Mouse (Mus musculus): ENCODE measurements around the gene Lgals9.
A peak's percentile ranks its signal among the peaks of the same experiment; 100 is the strongest.

Gene Lgals9

DNA sequence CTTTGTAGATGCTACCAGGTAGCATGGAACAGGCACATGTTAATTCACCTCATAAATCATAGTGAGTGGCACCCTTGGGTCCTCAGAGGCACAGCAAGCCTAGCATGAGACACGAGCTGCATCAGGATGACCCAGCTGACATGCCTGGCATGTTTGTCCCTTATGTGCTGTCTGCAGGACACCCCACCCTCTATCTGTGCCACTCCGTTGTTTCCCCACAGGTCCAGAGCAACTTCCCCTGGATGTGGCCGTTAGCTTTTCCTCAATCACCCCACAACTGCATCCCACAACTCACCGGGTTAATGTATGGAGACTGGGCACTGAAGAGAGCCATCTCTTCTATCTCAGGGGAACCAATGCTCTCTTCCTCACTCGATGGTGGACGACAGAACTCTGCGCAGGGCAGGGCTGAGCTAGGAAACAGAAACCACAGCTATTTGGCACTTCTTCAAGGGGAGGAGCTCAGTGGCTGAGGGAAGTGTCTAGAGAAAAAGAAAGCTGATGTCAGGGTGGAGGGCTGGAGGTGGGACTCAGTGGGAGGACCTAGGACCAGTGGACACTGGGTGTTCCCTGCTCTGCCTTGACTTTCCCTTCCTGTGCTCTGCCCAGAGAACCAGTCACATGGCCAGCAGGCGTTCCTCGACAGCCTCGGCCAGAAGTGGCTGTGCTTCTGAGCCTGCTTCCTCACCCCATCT is at the start of gene Lgals9:
Lgals9 (minus strand) TSS at position 464 of the 695 bp plus-strand sequence.
- DNase-seq (ENCODE audit: low read depth in 2 of 2, low spot score in 2 of 2), result peak; percentile 47 to 62

DNA sequence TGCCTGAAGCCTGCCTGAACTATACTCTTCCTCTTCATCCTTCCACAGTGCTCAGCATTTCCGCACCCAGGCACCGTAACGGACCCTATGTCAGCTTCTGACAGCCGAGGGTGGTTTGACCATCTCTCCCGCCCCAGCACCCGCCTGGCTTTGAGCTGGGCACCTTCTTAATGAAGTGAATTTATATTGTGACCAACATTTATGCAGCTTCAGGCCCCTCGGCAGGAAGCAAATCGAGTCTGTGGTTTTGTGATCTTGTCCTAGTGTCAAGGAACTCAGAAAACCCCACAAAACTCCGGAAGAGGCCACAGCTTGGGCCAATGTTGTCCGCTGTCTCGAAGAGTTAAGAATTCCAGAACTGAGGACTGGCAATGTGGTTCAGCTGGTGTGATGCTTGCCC is 48.9 kb upstream of the Lgals9 start:
- no peak for DNase-seq (ENCODE audit: low read depth in 2 of 2, low spot score in 2 of 2)

DNA sequence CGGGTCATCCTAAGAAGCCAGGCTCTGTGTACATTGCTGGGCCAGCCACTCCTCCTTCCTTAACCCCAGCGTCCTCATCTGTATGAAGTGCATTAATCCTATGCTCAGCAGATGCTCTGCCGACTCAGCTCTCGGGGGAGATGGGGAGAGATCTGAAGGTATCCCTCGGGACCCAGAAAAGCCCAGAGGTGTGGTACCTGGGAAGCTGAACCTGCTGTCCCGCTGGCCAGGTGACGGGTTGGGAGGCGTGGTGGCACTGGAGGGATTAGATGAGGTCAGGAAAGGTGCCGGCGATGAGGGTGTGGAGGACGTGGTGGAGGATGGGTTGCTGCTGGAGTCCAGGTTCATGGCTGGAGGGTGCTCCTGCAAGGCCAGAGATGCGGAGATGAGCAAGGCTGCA is 48.3 kb upstream of the Lgals9 start:
- no peak for DNase-seq (ENCODE audit: low read depth in 2 of 2, low spot score in 2 of 2)

DNA sequence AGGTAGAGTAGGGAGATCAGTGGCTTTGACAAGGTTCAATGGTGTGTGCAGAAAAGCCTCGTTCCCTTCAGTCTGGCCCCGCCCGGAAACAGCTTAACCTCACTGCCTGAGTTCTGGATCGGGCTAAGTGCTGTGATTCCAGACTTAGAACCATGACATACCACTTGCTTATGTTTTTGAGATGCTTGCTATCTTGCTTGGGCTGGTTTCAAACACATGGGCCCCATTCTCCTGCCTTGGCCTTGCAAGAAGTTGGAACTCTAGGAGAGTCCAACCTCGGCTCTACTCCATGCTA is 46.7 kb upstream of the Lgals9 start:
- no peak for DNase-seq (ENCODE audit: low read depth in 2 of 2, low spot score in 2 of 2)

DNA sequence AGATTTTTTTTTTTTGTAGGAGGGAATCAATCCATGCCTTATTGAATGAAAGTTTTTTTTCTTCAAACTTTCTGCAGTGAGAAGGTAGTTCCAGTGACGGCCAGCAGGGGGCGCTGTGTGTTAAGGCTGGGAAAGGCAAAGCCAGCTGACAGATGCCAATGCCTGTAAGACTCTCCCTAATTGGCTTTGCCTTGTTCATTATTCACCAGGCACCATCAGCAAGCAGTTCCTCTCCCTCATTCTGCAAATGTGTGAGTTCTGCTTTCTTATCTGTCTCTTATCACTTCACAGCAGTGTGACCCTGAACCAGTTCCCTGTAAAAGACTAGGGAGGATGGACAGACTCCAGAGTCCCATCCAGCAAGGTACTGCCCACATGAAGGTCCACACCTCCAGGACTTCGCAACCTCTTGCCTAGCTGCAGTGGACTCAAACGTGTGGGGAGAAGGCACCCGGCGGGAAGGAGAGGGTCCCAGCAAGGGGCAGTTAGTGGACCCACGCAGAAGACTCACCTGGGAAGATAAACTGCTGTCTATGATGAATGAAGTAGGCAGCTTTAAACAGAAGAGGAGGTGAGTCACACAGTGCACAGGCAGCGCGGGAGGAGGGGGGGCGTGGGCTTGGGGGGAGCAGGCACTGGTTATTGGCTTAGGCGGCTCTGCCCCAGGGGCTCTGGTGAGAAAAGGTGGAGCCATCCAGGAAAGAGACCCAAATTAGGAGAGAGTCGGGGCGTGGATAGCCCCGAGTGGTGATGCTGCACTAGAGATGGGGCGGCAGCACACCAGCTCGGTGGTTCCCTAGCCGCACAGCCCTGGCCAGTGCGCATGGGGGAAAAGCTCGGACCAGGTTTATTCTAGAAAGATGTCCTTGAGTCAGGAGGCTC is 46.1 kb upstream of the Lgals9 start:
- DNase-seq (ENCODE audit: low read depth in 2 of 2, low spot score in 2 of 2), result peak; percentile 79 to 81

DNA sequence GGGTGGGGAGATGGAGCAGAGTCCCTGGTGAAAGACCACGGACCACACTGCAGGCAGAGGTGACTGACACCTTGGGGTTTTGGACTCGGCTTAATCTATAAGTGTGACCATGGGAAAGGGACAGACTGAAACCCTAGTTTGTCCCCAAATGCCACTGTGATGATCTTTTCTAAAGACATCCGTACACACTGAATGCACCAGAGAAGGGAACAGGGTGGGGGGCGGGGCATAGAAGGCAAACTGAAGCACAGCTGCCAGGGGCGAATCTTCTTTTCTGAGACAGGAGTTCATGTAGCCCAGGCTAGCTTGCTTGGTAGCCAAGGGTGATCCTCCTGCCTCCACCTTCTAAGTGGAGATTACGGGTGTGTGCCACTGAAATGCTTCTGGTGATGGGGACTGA is 39.0 kb upstream of the Lgals9 start:
- DNase-seq (ENCODE audit: low read depth in 2 of 2, low spot score in 2 of 2), result no peak

DNA sequence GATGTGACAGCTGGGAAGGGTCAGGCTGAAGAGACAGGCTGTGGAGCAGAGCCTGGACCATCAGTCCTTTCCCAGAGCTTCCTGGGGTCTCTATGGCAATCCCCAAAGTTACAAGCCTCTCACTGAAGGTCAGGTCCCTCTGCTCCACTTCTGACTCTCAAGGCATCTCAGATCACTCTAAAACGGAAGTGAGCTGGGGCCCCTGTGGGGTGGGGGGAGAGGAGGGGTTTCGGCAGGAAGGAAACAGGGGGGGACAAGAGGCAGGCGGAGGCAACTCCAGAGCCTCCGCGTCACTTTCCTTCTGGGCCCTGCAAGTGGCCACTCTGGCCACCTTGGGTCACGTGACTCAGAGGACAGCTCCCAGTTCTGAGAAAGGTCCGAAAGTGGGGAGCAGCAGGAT is 38.6 kb upstream of the Lgals9 start:
- peak; percentile 46 to 68 for DNase-seq (ENCODE audit: low read depth in 2 of 2, low spot score in 2 of 2)

DNA sequence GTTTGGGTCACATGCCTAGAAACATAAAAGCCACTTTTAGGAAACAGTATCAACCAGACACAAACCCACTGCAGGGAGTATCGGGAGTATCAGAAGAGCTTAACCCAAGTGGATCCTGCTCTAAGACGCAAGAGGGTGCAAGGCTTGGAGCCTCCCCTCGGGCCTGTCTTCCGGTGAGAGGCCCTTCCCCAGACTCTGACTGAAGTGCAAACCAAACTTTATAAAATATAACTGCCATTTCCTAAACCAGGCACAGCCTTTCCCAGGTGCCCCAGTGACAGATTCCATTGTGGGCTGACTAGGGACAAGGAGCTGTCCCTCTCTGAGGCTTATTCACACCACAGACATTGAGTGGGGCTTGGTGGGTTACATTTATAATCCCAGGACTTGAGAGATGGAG is 38.1 kb upstream of the Lgals9 start:
- no peak for DNase-seq (ENCODE audit: low read depth in 2 of 2, low spot score in 2 of 2)

DNA sequence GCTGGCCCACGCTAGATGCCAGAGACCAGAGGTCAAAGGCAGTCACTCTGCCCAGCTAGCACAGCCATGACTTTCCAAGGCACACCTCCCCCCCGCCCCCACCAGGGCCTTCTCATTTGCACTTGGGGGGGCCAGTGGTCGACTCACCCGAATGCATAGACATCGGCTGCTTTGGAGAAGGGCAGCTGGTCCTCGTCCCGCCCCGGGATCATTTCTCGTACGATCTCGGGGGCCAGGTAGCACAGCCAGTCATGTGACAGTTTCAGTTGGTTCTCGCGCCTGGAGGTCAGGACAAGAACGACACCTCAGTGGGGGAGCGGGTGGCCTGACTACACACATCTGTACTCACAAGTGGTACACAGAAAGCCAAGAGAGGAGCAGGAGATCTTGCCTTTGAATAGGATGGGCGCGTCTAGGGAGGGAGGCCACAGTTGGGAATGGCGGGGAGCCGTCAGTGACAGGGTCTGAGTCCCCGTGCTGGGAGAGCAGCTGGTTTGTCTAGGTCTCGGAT is 35.8 kb upstream of the Lgals9 start:
- no peak for DNase-seq (ENCODE audit: low read depth in 2 of 2, low spot score in 2 of 2)

DNA sequence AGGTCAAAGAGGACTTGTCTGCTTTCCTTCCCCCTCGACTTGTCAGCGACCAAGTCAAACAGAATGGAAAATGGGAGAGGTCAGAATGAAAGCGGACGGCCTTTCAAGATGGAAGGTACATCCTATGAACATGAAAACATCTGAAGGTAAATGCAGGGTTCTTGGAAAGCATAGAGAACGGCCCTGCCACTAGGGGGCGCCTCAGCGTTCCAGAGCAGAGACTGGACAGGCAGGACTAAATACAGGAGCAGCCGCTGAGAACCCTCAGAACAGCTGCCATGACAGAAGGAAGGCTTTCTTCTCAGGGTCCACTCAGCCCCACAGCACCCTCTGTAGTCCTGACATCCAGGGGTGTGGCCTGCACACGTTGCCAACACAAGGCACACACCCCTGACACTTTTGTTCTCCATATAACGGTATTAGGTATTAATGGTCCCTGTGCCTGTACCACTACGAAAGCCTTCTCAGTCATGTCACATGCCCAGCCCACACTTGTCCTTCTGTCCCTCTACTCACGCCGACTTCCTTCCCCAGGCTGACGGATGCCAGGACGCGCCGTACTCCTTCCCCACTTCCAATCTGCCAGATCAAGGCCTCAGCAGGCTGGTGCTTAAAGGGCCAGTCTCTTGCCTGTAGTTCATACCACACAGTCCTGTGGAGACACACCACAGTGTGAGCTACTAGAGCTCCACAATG is 35.2 kb upstream of the Lgals9 start:
- peak; percentile 49 to 50 for DNase-seq (ENCODE audit: low read depth in 2 of 2, low spot score in 2 of 2)

DNA sequence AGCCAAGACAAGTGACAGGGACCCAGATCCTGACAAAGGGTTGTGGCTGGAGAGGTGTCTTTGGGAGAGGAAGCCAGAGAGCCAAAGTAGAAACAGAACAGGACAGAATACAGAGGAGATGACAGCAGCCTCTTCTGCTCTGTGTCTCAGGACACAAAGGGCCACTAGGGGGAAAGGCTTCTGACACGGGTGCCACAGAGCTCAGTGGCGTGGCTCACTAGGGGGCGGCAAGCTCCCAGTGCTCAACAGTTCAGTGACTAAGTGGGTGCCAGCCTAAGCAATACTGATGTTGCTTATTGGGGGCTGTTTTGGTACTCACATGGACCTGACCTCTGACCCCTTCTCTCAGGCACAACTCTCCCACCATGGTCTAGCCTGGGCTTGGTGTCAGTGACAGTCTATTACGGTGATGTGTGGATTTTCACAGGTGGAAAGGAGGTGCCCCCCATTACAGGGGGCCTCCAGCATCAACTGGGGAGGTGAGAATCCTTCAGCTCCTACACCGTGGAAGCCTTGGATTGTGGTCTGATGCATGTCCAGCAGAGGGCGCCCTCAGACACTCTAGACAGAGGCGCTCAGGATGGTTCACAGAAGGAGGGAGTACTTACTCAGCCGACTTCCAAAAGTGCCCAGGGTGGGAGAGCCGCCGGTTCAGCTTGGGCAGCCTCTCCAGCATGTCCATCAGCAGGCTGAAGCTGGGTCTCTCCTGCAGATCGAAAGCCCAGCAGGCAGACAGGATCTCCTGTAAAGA is 34.4 kb upstream of the Lgals9 start:
- DNase-seq (ENCODE audit: low read depth in 2 of 2, low spot score in 2 of 2), result peak; percentile 73 to 81

DNA sequence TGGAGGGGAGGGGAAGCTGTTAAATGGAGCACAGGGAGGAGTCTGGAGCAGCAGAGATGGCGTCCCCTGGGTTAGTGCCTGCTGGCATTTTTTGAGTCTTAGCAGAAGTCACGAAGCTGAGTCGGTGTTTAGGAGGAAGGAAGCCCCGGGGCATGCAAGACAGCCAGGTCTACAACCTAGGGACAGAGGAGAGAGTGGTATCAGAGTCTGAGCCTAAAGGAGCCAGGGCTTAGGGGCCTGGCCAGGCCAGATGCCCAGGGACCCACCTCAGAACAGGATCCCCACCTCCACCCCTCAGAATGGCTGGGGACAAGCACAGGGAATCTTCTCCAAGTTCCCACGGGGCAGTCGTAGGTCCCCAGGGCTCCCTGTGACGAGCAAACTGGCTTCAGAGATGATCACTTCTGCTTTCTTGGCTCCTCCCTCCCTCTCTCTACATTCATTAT is 32.4 kb upstream of the Lgals9 start:
- DNase-seq (ENCODE audit: low read depth in 2 of 2, low spot score in 2 of 2), result no peak

DNA sequence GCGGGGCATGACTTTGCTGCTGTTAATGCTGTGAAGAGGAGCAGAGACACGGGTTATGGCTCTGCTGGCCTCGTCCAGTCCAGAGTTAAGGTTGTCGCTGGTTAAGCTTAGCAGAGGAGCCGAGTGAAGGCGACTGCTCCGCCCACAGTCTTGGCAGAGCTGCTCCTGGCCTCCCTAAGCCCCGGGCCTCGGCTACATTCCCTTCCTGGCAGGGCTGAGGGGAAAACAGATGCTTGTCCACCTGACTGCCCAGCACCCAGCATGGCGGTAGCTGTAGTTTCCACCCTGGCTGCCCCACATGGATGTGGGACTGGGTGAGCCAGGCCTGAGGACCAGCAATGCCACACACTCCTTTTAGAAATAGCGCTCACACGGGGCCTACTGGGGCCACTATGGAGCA is 31.5 kb upstream of the Lgals9 start:
- no peak for DNase-seq (ENCODE audit: low read depth in 2 of 2, low spot score in 2 of 2)

DNA sequence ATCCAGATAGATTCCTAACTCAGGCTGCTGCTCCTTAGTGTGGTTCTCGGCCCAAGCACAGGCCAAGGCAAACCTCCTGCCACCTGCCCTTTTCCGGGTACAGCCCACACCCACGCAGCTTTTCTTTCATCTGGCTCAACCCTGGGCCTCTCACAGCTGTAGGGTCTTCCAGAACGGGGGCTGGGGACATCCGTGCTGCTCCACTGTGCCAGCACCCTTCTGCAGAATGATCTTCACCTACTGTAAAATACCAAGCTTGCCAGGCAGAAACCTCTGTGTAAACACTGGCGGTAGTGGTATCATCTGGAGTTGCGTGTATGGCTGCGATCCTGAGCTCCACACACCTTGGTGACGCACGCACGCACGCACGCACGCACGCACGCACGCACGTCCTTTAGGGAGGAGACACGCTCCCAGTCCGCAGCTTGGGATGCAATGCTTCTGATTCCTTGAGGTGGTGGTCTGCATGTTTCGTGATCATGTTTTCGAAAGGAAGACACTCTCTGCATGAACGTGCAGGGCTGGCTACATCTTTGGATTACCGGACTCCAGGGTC is 31.0 kb upstream of the Lgals9 start:
- no peak for DNase-seq (ENCODE audit: low read depth in 2 of 2, low spot score in 2 of 2)

DNA sequence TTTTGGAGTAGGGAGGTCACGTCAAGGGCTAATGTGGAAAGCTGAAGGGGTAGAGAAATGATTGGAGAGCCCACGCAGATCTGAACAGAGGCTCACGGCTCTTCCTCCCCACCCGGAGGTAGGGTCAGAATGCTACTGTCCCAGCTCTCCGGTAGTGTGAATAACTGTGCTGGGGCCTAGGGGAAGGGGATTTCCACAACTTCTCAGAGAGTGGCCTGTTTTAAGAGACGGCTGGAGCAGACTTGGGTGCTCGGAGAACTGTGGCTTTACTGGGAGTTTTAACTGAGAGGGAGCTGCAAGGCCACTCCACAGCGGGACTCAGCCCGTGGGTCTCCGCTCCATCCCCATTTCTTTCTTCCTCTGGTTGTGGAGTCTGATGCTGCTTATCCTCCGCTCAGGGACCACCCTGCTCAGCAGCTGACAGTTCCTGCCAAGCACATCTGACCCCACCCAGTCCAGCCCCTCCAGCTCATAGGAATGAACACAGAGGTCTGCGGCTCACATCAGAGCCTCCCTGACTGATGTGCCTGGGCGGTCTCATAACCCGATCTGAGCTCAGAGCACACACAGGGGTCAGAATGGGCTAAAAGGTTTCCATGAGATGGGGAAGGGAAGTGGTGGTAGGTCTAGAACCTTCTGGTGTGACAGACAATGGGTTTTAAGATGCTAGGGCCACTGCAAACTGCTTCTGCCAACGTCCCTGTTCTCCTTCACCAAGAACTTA is 30.0 kb upstream of the Lgals9 start:
- DNase-seq (ENCODE audit: low read depth in 2 of 2, low spot score in 2 of 2), result no peak

DNA sequence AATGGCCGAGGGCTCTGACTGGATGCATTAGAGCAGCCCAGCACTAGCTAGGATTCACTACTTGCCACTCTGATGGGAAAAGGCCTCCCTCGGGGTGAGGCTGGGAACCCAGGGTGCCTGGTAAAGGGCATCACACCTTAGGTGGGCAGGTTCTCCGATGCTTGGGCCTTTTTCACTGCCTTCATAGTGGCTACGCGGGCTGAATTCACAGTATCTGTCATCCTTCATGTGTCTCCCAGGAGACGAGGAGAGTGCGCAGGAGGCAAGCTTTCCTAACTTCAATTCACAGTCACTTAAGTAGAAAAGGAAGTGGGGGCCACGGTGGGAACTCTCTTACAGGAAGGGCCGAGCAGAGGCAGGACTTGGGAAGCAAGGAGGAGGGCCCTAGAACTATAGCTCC is 29.1 kb upstream of the Lgals9 start:
- DNase-seq (ENCODE audit: low read depth in 2 of 2, low spot score in 2 of 2), result no peak

DNA sequence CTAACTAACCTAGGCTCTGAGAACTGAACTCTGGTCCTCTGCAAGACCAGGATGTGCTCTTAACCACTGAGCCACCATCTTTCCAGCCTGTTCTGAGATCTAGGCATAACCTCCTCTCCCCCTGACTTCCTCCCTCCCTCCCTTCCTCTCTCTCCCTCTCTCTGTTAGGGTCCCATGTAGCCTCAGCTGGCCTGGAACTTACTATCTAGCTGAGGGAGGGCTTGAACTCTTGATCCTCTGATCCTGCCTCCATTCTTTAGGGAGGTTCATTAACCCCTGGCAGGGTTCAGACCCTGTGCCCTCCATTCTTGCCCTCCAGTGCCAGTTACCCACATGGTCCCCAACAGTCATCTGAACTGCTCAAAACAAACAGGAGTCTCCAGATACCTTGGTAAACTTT is 28.3 kb upstream of the Lgals9 start:
- no peak for DNase-seq (ENCODE audit: low read depth in 2 of 2, low spot score in 2 of 2)

DNA sequence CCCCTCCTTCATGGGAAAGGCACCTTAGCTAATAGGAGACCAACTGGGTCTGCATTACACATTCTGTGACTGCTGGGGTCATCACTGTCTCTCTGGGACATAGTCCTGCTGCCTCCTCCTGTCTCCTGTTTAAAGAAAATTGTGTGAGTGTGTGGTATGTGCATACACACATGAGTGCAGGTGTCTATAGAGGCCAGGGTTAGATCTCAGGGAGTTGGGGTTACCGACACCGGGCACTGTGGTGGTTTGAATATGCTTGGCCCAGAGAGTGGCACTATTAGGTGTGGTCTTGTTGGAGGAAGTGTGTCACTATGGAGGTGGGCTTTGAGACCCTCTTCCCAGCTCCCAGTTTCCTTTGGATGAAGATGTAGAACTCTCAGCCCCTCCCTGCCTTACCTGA is 27.8 kb upstream of the Lgals9 start:
- DNase-seq (ENCODE audit: low read depth in 2 of 2, low spot score in 2 of 2), result no peak

DNA sequence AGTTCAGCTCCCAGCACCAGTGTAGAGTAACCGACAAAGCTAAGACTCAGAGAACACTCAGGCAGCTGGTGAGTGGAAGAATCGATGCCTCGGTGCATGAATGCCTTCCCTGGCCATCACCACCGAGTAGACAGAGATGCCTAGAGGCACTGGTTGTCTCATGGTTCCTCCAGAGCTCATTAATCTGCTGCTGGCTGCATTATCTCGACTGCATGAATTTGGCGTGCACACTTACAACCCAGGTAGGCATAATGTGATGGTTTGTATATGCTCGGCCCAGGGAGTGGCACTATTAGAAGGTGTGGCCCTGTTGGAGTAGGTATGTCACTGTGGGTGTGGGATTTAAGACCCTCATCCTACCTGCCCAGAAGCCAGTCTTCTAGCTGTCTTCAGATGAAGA is 24.1 kb upstream of the Lgals9 start:
- no peak for DNase-seq (ENCODE audit: low read depth in 2 of 2, low spot score in 2 of 2)

All from CD8-positive naive resting alpha-beta T cell, adult 2 months (primary cell).